Mouse (Mus musculus) neural tube, embryonic 11.5 days (tissue): Measurements from ENCODE around the gene Ddrgk1. TPM values are rescaled to one million over a fixed set of nuclear protein-coding genes. Genes with fewer than 3 reads are reported as not detected.

ENCODE experiments used
- ATAC-seq: fragments of 200-750 bp; cut with Nextera tagmentation; 2 replicates; pipeline ENCODE4 v1.8.0; 2017; ENCODE audit warnings: moderate number of reproducible peaks, mild to moderate bottlenecking, moderate TSS enrichment, moderate library complexity; ENCODE audit not compliant: insufficient read depth, low FRiP score, low TSS enrichment
- DNase-seq: peaks from one replicate; pipeline ENCODE4 v3.0.0-alpha.2; 2015; ENCODE audit warnings: low spot score
- H3K27ac ChIP-seq: fragments of 300-500 bp; sonication (generic); 2 replicates; pipeline ENCODE4 v1.5.1; 2014; ENCODE audit warnings: low read depth, mild to moderate bottlenecking, low read length
- H3K27me3 ChIP-seq: fragments of 300-500 bp; sonication (generic); 2 replicates; pipeline ENCODE4 v1.6.1; 2014; ENCODE audit warnings: mild to moderate bottlenecking, low read length, mixed read lengths; ENCODE audit not compliant: control insufficient read depth, insufficient read depth
- H3K36me3 ChIP-seq: fragments of 300-500 bp; sonication (generic); 2 replicates; pipeline ENCODE4 v1.6.1; 2014; ENCODE audit warnings: mild to moderate bottlenecking, low read length, moderate library complexity, mixed read lengths; ENCODE audit not compliant: control insufficient read depth, insufficient read depth
- H3K4me1 ChIP-seq: fragments of 300-500 bp; sonication (generic); 2 replicates; pipeline ENCODE4 v1.6.1; 2014; ENCODE audit warnings: low read length, mixed read lengths; ENCODE audit not compliant: control insufficient read depth, insufficient read depth
- H3K4me2 ChIP-seq: fragments of 300-500 bp; sonication (generic); 2 replicates; pipeline ENCODE4 v1.6.1; 2014; ENCODE audit warnings: low read depth, mild to moderate bottlenecking, moderate library complexity
- H3K4me3 ChIP-seq: fragments of 300-500 bp; sonication (generic); 2 replicates; pipeline ENCODE4 v1.5.1; 2014; ENCODE audit warnings: low read depth, low read length
- H3K9ac ChIP-seq: fragments of 300-500 bp; sonication (generic); 2 replicates; pipeline ENCODE4 v1.6.1; 2014; ENCODE audit warnings: mild to moderate bottlenecking, low read length
- H3K9me3 ChIP-seq: fragments of 300-500 bp; sonication (generic); 2 replicates; pipeline ENCODE4 v1.6.1; 2016; ENCODE audit warnings: low read length; ENCODE audit not compliant: control insufficient read depth
- WGBS: fragments of 180-500 bp; shearing (Covaris S2); extraction: QIAGEN DNeasy Blood & Tissue Kit; methylation state at CpG from one replicate; pipeline ENCODE4 v1.1.7; 2014; 5-methylcytosine and 5-hydroxymethylcytosine counted together
- polyA plus RNA-seq: library from polyadenylated mRNA; unstranded; fragments of >200 nt; fragmentation: Nextera tagmentation; extraction: Ambion mirVana; gene quantifications from 2 replicates; pipeline ENCODE4 v1.2.1, GENCODE M21; 2014

The Ddrgk1 gene
- polyA plus RNA-seq, 1 experiment from 2014 or later = 44.8 TPM

GRCm38 (mm10) chr2:130693563-130693962 is 29.1 kb upstream of the Ddrgk1 start:
- no peaks in the 10 kb centered on the region for H3K9me3 ChIP-seq
- H3K27ac ChIP-seq = no peak overlapping the region
- 46% methylated on average over 3 of the region's 3 CpGs for WGBS
- ATAC-seq (no peak), DNase-seq (no peak)
- no peaks in the 10 kb centered on the region for H3K36me3 ChIP-seq
- no peak overlapping the region for H3K4me3 ChIP-seq
- peaks cover 7% of the 10 kb centered on the region for H3K4me1 ChIP-seq
- H3K9ac ChIP-seq = no peak overlapping the region
- H3K27me3 ChIP-seq = peaks cover 32% of the 10 kb centered on the region
- no peak overlapping the region for H3K4me2 ChIP-seq

GRCm38 (mm10) chr2:130689011-130689410 is 24.6 kb upstream of the Ddrgk1 start:
- Histone ChIP-seq H3K9me3 (no peaks in the 10 kb centered on the region), H3K4me3 (no peak overlapping the region), H3K27me3 (no peaks in the 10 kb centered on the region), H3K36me3 (peaks cover 2% of the 10 kb centered on the region; the same call in 1 of the 2 replicates), H3K9ac (no peak overlapping the region), H3K4me1 (no peaks in the 10 kb centered on the region), H3K27ac (no peak overlapping the region), H3K4me2 (no peak overlapping the region)
- DNase-seq (no peak), ATAC-seq (no peak)
- 80% methylated on average over 2 of the region's 2 CpGs for WGBS

GRCm38 (mm10) chr2:130685426-130685825 is 21.0 kb upstream of the Ddrgk1 start:
- Histone ChIP-seq H3K4me2 (no peak overlapping the region), H3K9me3 (no peaks in the 10 kb centered on the region), H3K27ac (no peak overlapping the region), H3K4me3 (no peak overlapping the region), H3K4me1 (no peaks in the 10 kb centered on the region), H3K9ac (no peak overlapping the region), H3K27me3 (no peaks in the 10 kb centered on the region), H3K36me3 (peaks cover 7% of the 10 kb centered on the region)
- no peak for DNase-seq
- ATAC-seq = no peak
- 90% methylated on average over 9 of the region's 9 CpGs for WGBS

DNA sequence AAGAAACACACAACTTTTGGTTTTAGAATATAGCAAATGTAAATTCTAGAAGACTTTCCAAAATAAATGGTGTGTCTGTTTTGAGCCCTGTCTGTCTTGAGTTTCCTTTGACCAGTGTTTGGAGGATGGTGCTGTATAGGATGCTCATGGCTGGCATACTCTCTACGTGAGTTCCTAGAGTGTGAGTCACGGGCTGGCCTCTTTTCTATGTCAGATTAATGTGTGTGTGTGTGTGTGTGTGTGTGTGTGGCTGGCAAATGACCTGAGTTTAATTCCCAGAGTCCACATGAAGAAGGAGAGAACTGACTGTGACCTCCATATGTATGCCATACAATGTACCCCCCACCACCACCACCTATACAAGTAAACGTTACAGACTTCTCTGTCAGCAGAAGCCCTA is 17.1 kb upstream of the Ddrgk1 start:
- DNase-seq (no peak), ATAC-seq (no peak)

GRCm38 (mm10) chr2:130679899-130680298 is 15.4 kb upstream of the Ddrgk1 start:
- ATAC-seq (no peak), DNase-seq (no peak)
- Histone ChIP-seq H3K9ac (no peak overlapping the region), H3K36me3 (peaks cover 17% of the 10 kb centered on the region), H3K27me3 (no peaks in the 10 kb centered on the region), H3K4me3 (no peak overlapping the region), H3K4me2 (no peak overlapping the region), H3K4me1 (no peaks in the 10 kb centered on the region), H3K9me3 (no peaks in the 10 kb centered on the region), H3K27ac (no peak overlapping the region)
- WGBS = 94% methylated on average over 6 of the region's 6 CpGs

More for the DNA sequence above, 17.1 kb upstream of the Ddrgk1 start:
- 87% methylated on average over 3 of the region's 3 CpGs for WGBS
- Histone ChIP-seq H3K4me2 (no peak overlapping the region), H3K27me3 (no peaks in the 10 kb centered on the region), H3K9ac (no peak overlapping the region), H3K9me3 (no peaks in the 10 kb centered on the region), H3K4me3 (no peak overlapping the region), H3K36me3 (peaks cover 18% of the 10 kb centered on the region), H3K4me1 (no peaks in the 10 kb centered on the region), H3K27ac (no peak overlapping the region)

- Histone ChIP-seq H3K27me3 (no peaks in the 10 kb centered on the region), H3K27ac (no peak overlapping the region), H3K4me1 (no peaks in the 10 kb centered on the region), H3K4me2 (no peak overlapping the region), H3K4me3 (no peak overlapping the region), H3K9me3 (no peaks in the 10 kb centered on the region), H3K9ac (no peak overlapping the region), H3K36me3 (peaks cover 18% of the 10 kb centered on the region)
- DNase-seq (no peak), ATAC-seq (no peak)
- 95% methylated on average over 12 of the region's 12 CpGs for WGBS
Observed at GRCm38 (mm10) chr2:130679154-130679553, 14.7 kb upstream of the Ddrgk1 start.

DNA sequence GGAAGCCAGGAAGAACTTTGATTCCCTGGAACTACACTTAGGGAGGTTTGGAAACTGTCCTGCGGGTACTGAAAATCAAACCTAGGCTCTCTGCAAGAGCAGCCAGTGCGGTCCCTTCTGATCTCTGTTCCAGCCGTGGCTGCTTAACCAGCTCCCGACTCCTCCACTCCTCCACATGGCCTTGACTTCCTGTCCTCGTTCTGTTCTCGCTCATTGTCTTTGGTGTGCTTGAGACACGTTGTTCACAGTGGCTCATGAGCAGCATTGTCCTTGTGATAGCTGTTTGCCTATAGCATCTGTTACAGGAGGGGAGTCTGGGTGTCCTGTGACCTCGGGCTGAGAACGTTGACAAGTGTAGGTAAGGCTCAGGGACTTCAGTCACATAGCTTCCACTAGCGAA is 12.8 kb upstream of the Ddrgk1 start:
- Histone ChIP-seq H3K27me3 (no peaks in the 10 kb centered on the region), H3K9me3 (no peaks in the 10 kb centered on the region), H3K4me3 (no peak overlapping the region), H3K4me1 (no peaks in the 10 kb centered on the region), H3K27ac (no peak overlapping the region), H3K9ac (no peak overlapping the region), H3K4me2 (no peak overlapping the region), H3K36me3 (peaks cover 22% of the 10 kb centered on the region)
- DNase-seq = no peak
- ATAC-seq = no peak
- WGBS = 89% methylated on average over 10 of the region's 10 CpGs

DNA sequence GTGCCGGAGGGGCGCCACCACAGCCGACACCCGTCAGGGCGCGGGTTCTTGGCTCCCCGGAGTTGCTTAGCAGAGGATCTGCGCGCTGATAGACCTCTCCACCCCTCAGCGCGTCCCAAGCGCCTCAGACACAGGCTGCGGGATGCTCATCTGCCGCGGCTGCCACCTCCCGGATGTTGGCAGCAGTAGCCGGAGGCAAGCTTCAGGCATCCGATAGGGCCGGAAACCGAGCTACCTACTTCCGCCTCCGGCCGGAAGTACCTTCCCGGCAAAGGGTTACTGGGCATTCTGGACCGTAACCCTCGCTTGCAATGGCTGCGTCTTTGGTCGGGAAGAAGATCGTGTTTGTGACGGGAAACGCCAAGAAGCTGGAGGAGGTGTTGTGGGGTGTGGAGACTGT is 3.1 kb upstream of the Ddrgk1 start, which contains the start of gene Itpa:
Gene Itpa, plus strand, starts transcription at position 52 of the 400 bp plus-strand sequence.
- H3K9me3 ChIP-seq = no peaks in the 10 kb centered on the region
- H3K4me3 ChIP-seq = peak within 1 kb of the TSS; percentile 54
- H3K27ac ChIP-seq = peak within 1 kb of the TSS; percentile 50; the same call in 1 of the 2 replicates
- peaks cover 5% of the 10 kb centered on the region; the same call in 1 of the 2 replicates for H3K36me3 ChIP-seq
- peak within 1 kb of the TSS; percentile 51 for H3K9ac ChIP-seq
- peak; percentile 62 for ATAC-seq
- peak within 1 kb of the TSS; percentile 93 for H3K4me2 ChIP-seq
- H3K4me1 ChIP-seq = peaks cover 10% of the 10 kb centered on the region
- WGBS = under 1% methylated on average over 31 of the region's 31 CpGs
- no peaks in the 10 kb centered on the region for H3K27me3 ChIP-seq
- DNase-seq = peak; percentile 91

DNA sequence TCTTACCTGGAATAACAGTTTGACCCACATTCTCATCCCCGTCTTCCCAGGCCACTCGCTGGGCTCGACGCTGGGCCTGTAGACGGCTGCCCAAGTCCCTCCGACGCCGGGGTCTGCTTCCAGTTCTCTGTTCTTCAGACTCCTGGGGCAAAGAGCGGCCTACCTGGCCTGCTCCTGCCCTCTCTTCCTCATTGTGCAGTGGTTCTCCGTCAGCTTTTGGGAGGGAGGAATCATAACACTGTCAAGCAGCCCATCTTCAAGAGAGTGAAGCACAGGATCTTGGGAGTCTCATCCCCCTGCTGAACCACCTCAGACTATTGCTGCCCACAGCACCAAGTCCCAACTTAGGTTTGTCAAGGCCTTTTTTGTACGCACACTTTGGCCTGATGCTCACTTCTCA is 1.1 kb downstream of the Ddrgk1 start:
- H3K27me3 ChIP-seq = no peaks in the 10 kb centered on the region
- H3K4me2 ChIP-seq = peak overlapping the region; percentile 60
- no peak for ATAC-seq
- peak overlapping the region; percentile 59; the same call in 1 of the 2 replicates for H3K4me3 ChIP-seq
- no peaks in the 10 kb centered on the region for H3K36me3 ChIP-seq
- peaks cover 9% of the 10 kb centered on the region for H3K4me1 ChIP-seq
- H3K9me3 ChIP-seq = no peaks in the 10 kb centered on the region
- peak overlapping the region; percentile 89 for H3K9ac ChIP-seq
- DNase-seq = no peak
- H3K27ac ChIP-seq = no peak overlapping the region
- 94% methylated on average over 11 of the region's 11 CpGs for WGBS
